Mouse (Mus musculus): ENCODE results near the gene Ppard.

Gene Ppard

DNA sequence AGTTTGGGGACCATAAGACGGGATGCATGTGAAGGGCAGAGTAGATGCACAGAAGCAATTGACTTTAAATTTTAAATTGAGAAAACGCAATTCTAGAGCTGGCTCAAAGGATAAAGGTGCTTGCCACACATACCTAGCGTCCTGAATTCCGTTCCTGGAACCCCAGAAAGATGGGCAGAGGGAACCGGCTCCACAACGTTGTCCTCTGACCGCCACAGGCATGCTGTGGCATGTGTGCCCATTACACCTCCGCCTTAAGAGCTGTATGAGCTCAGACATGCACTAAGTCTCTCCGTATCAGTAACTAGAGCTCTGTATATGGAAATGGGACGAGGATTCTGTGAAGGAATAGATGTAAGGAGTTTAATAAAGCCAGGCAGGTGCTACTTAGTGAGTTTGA, 7.9 kb upstream of the Ppard start:
- no peak for DNase-seq

GRCm38 (mm10) chr17:28226014-28226413, 6.5 kb upstream of the Ppard start:
- peak; percentile 95 for DNase-seq

- DNase-seq, result no peak
These were observed 2.0 kb upstream of the Ppard start for GRCm38 (mm10) chr17:28230486-28230885.

DNA sequence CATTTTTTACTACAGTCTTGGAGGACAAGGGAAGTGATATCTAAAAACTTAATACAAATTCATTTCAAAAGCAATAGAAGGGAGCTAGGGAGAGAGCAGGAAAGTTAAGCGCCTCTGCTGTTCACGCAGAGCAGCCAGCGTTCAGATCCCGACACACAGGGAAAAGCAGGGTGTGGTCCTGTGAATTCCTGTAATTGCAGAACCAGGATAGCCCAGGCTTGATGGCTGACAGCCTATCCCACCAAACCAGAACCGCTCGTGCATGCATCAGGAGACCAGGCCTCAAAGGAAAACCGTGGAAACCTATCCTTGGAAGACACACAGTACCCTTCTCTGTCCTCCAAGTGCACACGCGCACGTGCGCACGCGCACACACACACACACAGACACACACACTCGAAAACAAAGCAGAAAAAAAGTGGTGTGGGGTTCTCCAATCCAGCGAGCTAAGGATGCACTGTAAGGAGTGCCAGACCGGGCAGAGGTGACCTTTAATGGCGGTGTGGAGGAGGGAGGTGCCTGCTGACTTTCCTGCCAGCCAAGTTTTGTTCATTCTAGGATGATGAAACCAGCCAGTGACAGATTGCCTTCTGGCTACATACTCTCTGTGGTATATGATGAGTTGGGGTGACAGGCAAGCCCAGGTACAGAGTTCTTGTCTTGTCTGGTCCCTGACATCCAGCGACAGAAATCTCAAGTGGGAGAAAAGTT, 1.3 kb upstream of the Ppard start:
- no peak for DNase-seq

DNA sequence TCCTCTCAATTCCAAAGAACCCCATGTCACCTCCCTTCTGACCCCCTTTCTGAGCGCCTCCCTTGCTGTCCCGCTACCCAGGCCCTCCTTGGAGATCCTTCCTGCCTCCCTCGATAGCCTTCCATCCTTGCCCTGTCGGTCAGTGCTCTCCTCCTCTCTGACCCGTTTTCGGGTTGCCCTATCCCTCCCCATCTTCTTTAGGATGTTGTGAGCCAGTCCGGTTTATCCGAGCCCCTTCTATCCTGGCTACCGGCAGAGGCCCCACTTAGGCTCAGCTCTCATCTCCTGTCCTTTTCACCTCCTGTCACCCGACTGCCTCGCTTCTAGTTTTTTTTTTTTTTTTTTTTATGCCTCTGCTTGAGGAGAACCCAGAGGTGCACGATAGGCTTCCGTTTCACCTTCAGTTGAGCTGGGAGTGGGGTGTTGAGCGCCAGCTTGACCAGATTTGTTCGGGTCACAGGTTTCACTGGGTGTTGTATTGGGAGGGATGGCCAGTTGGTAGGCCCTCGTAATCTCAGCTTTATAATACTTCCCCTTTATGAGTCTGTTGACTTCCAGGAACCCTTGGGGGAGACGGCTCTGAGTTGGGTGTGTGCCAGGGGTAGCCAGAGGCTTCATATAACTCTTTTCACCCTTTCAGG, 711 bp downstream of the Ppard start:
- peak; percentile 42 for DNase-seq

GRCm38 (mm10) chr17:28234641-28235040, 2.1 kb downstream of the Ppard start:
- no peak for DNase-seq

DNA sequence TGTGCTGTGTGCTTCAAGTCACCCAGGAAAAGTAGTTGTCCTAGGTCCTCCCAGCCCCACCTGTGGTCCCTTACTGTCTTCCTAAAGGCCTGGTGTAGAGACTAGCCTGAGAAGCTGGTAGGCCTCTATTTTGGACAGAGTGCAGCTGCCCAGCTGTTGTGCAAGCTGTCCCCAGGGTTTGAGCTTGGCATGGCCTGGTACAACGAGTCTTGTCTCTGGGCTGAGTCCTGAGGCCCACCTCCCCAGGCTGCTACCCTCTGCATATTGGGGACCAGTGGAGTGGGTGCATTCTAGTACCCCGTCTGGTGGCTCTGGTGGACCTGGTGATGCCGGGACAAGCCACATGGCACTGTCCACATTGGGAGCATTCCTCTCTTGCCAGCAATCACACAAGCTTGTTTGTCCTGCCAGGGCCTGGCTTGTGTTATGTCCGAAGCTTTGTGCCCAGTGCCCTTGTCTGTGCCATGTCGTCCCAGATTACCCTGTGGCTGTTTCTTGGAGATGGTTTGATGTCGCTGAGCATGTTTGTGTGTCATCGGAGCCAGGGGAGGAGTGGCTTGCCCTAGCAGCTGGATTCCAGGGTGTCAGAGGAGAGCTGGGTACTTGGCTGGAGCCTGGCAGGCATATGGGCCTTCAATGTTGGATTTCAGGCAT, 3.6 kb downstream of the Ppard start:
- no peak for DNase-seq

- DNase-seq, result no peak
These were observed 4.1 kb downstream of the Ppard start for GRCm38 (mm10) chr17:28236636-28237015.

GRCm38 (mm10) chr17:28237362-28237761, 4.9 kb downstream of the Ppard start:
- no peak for DNase-seq

DNA sequence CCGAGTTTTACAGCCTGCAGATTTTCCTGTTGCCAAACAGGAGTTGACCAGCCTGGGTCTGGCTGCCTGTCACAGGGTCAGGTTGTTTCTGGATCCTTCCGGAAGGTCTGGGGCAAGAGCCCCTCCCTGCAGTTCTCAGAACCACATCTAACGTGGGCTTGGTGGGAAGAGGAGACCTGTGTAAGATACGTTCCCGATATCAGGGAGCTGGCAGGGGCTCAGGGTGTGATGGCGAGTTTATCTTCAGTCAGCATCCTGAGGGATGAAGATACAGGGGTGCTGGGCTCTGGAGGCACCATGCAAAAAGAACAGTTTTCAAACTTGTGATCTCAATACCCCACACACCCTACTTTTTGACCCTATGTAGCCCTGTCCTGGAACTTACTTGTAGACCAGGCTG, 5.4 kb downstream of the Ppard start:
- no peak for DNase-seq

- no peak for DNase-seq
These were observed 8.3 kb downstream of the Ppard start for GRCm38 (mm10) chr17:28240846-28241245.

- no peak for DNase-seq
These were observed 9.8 kb downstream of the Ppard start for GRCm38 (mm10) chr17:28242296-28242695.

- DNase-seq, result no peak
These were observed 11.7 kb downstream of the Ppard start for GRCm38 (mm10) chr17:28244214-28244613.

- DNase-seq, result no peak
These were observed 12.2 kb downstream of the Ppard start for GRCm38 (mm10) chr17:28244714-28245113.

GRCm38 (mm10) chr17:28246640-28247039, 14.1 kb downstream of the Ppard start:
- peak; percentile 34 for DNase-seq

DNA sequence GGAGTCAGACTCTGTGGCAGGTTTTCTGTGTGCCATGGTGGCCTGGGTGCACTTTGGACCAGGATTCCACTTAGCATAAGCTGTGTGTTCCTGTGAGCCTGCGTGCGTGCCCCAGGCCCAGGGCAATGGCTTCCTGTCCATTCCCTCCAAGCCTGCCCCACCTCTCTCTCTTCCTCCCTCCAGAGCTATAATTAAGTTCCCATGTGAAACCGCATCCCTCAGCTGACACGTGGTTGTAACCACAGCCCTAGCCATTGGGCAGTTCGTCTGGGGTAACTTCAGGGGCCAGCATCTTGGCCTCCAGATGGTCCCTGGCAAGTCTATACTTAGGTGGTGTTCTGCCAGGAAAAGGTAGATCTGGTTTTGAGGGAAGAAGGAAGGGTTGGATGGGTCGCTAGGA, 15.1 kb downstream of the Ppard start:
- no peak for DNase-seq

GRCm38 (mm10) chr17:28249062-28249461, 16.6 kb downstream of the Ppard start:
- no peak for DNase-seq

- no peak for DNase-seq
These were observed 19.2 kb downstream of the Ppard start for GRCm38 (mm10) chr17:28251579-28252280.

DNA sequence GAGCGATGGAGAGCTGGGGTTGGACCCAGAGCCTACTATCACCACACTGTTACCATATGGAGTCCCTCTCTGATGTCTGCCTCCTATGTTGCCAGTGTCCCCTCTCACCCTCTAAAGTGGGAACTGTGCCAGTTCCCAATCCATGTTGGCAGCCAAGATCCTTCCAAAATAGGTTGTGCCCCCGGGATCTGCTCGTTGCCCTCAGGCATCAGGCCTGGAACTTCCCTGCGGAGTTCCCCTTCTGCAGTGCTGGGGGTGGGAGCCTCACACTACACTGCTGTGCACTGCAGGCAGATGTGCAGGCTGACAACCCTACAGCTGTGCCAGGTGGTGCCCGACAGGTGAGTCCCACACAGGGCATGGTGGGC, 19.8 kb downstream of the Ppard start:
- no peak for DNase-seq

GRCm38 (mm10) chr17:28253216-28253615, 20.7 kb downstream of the Ppard start:
- no peak for DNase-seq

DNA sequence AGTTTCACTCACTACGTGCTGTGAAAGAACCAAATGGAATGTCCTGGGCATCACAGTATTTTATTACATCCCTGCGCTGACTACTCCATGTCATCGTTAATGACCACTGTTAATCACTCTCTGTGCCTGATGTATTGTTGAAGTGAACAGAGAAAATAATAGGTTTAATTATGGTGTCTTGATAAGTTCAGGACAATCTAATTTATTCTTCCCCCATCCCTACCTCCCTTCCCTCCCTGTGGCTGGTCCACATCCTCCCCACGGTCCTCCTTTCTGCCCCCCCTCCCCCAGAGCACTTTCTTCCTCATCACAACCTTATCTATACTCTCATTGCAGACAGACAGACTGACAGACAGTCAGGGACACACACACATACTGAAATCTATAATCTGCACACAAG, 22.3 kb downstream of the Ppard start:
- no peak for DNase-seq

DNA sequence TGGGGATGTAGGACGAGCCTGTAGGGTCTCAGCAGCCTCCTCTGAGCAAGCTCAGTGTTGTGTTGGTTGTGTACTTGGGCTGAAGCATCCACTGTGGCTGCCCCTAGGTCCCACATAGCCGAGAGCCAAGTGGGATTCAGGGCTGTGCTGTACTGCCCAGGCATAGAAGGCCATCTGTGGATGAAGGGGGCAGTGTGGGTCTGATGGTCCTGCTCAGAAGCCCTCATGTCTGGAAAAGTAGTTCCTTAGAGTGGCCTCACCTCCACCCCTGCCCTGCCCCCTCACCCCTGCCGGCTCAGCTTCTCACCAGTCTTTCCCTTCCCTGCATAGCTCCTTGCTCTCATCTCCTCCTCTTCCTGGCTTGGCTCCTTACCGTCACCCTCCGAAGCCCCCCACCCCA, 23.2 kb downstream of the Ppard start:
- DNase-seq, result peak; percentile 33

GRCm38 (mm10) chr17:28256651-28257328, 24.3 kb downstream of the Ppard start:
- peak; percentile 71 for DNase-seq

All from thymus, postnatal 14 days (tissue).